Mouse (Mus musculus) heart, postnatal 0 days (tissue): Measurements from ENCODE around the gene Adgrg1. TPM values are rescaled to one million over a fixed set of nuclear protein-coding genes. Genes with fewer than 3 reads are reported as not detected.

Experiments used
- ATAC-seq: fragments of 200-750 bp; cut with Nextera tagmentation; 2 replicates; pipeline ENCODE4 v1.8.0; 2017; ENCODE audit warnings: low read depth, moderate number of reproducible peaks, moderate library complexity; ENCODE audit not compliant: insufficient read depth
- DNase-seq: peaks from one replicate; pipeline ENCODE4 v3.0.0-alpha.2; 2016; ENCODE audit warnings: low spot score
- H3K27ac ChIP-seq: fragments of 300-500 bp; sonication (generic); 2 replicates; pipeline ENCODE4 v1.5.1; 2014; ENCODE audit warnings: low read depth, mild to moderate bottlenecking
- H3K27me3 ChIP-seq: fragments of 300-500 bp; sonication (generic); 2 replicates; pipeline ENCODE4 v1.6.1; 2014; ENCODE audit warnings: low read length, mixed read lengths; ENCODE audit not compliant: control insufficient read depth, insufficient read depth
- H3K36me3 ChIP-seq: fragments of 300-500 bp; sonication (generic); replicated peaks from 2 replicates; pipeline ENCODE4 v1.6.1; 2014; ENCODE audit warnings: low read length, mixed read lengths; ENCODE audit not compliant: control insufficient read depth, insufficient read depth
- H3K4me1 ChIP-seq: fragments of 300-500 bp; sonication (generic); 2 replicates; pipeline ENCODE4 v1.6.1; 2014; ENCODE audit warnings: antibody characterized with exemption; ENCODE audit not compliant: control insufficient read depth, insufficient read depth
- H3K4me2 ChIP-seq: fragments of 300-500 bp; sonication (generic); 2 replicates; pipeline ENCODE4 v1.6.1; 2014; ENCODE audit warnings: low read depth, mild to moderate bottlenecking, low read length, moderate library complexity
- H3K4me3 ChIP-seq: fragments of 300-500 bp; sonication (generic); 2 replicates; pipeline ENCODE4 v1.5.1; 2014; ENCODE audit warnings: low read depth, low read length
- H3K9ac ChIP-seq: fragments of 300-500 bp; sonication (generic); replicated peaks from 2 replicates; pipeline ENCODE4 v1.6.1; 2014; ENCODE audit warnings: low read depth, low read length, mixed read lengths
- H3K9me3 ChIP-seq: fragments of 300-500 bp; sonication (generic); replicated peaks from 2 replicates; pipeline ENCODE4 v1.6.1; 2016; ENCODE audit warnings: low read length; ENCODE audit not compliant: control insufficient read depth
- CTCF ChIP-seq: IDR thresholded peaks from 2 replicates; pipeline ENCODE4 v1.5.1; 2016; ENCODE audit warnings: antibody characterized with exemption, control low read depth, low read depth
- EP300 ChIP-seq: IDR thresholded peaks from 2 replicates; pipeline ENCODE4 v1.6.1; 2016; ENCODE audit warnings: antibody characterized with exemption, low read depth
- WGBS: fragments of 180-500 bp; shearing (Covaris S2); extraction: QIAGEN DNeasy Blood & Tissue Kit; methylation state at CpG from one replicate; pipeline ENCODE4 v1.1.7; 2014; 5-methylcytosine and 5-hydroxymethylcytosine counted together
- polyA plus RNA-seq: library from polyadenylated mRNA; unstranded; fragments of >200 nt; fragmentation: Nextera tagmentation; extraction: Ambion mirVana; gene quantifications from 2 replicates; pipeline ENCODE4 v1.2.1, GENCODE M21; 2015
- total RNA-seq: library from RNA; depleted of rRNA; stranded (reverse); fragments of >200 nt; gene quantifications from 2 replicates; pipeline ENCODE4 v1.2.3, GENCODE M21; 2014; ENCODE audit warnings: low replicate concordance

Adgrg1 gene
- total and polyA plus RNA-seq, 2 experiments from 2014 or later: 6.6 to 19.2 TPM

DNA sequence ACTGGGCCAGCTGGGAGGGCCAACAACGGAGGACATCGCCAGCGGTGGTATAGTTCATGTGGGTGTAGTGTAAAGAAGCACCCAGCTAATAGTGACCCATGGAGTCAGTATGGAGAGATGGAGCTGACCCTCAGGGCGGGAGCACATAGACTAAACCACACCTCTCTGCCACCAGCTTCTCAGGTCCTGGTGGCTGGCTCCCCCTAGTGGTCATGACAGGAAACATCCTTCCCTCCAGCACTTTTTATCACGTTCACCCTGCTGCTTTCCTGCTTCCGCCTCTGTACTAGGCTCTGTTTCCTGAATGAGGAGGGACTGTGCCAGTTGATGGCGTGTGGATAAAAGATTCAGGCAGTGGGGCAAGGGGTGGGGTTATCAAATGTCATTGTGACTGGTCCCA, 27.1 kb downstream of the Adgrg1 start:
- Histone ChIP-seq H3K27me3 (no peaks in the 10 kb centered on the region), H3K9ac (no peak overlapping the region), H3K36me3 (no peaks in the 10 kb centered on the region), H3K27ac (peak overlapping the region; percentile 67), H3K4me3 (no peak overlapping the region), H3K4me2 (peak overlapping the region; percentile 2; the same call in 1 of the 2 replicates), H3K4me1 (peaks cover 25% of the 10 kb centered on the region), H3K9me3 (no peaks in the 10 kb centered on the region)
- peak; percentile 70 for ATAC-seq
- 8% methylated on average over 7 of the region's 7 CpGs for WGBS
- DNase-seq: peak; percentile 93
- TF ChIP-seq CTCF: peak; percentile 99
- peak; percentile 89 for TF ChIP-seq EP300

DNA sequence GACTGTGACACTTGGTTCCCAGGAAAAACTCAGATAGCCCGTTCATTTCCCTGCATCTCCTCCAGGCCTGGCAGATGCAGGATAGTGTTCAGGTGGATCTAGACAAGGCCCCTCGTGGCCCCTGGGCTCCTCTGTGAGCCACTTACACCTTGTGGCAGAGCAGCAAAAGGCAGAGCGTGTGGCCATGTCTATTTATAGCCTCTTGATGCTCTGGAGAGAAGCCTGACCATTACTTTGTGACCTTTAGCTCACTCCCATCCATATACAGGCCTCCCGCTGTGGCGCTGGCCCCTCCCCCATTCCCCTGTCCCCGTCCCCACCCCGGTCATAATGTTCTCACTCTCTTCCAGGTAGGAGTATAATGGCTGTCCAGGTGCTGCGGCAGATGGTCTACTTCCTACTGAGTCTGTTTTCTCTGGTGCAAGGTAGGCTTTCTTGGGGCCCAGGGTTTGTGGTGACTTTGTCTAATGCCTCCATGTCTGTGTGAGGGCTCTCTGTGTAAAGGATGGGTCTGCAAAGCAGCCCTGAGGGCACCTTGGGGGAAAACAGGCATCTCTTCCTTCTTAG, 27.6 kb downstream of the Adgrg1 start:
- no peaks in the 10 kb centered on the region for H3K9me3 ChIP-seq
- no peaks in the 10 kb centered on the region for H3K36me3 ChIP-seq
- H3K4me3 ChIP-seq: no peak overlapping the region
- H3K9ac ChIP-seq: no peak overlapping the region
- peak overlapping the region; percentile 2; the same call in 1 of the 2 replicates for H3K4me2 ChIP-seq
- H3K27me3 ChIP-seq: no peaks in the 10 kb centered on the region
- no peak for TF ChIP-seq CTCF
- no peak for TF ChIP-seq EP300
- H3K4me1 ChIP-seq: peaks cover 25% of the 10 kb centered on the region
- DNase-seq (peak; percentile 66), ATAC-seq (peak; percentile 66)
- 24% methylated on average over 8 of the region's 8 CpGs for WGBS
- H3K27ac ChIP-seq: peak overlapping the region; percentile 67

DNA sequence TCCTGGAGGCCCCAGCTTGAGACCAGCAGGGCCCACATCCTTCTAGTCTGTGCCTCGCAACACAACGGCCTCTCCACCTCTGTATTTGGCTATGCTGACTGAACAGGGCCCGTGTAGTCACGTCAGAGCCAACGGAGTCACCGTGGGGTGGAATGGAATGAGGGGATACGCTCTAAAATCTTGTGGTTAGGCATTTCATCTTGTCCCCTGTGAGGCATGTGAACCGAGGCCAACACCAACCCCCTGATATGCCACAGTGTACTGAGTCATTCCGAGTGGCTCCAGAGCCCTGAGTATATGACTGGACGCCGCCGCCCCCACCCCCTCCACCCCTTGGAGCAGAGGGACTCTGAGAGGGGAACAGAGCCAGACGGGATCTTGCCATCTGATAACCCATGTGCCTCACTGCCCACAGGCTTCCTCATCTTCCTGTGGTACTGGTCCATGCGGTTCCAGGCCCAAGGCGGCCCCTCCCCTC, 37.9 kb downstream of the Adgrg1 start:
- Histone ChIP-seq H3K4me1 (no peaks in the 10 kb centered on the region), H3K4me3 (no peak overlapping the region), H3K27me3 (no peaks in the 10 kb centered on the region), H3K27ac (no peak overlapping the region), H3K4me2 (no peak overlapping the region), H3K9ac (no peak overlapping the region), H3K36me3 (0 out of 2 replicates have a peak, but pooled peaks cover 4% of the 10 kb centered on the region), H3K9me3 (no peaks in the 10 kb centered on the region)
- ATAC-seq (no peak), DNase-seq (no peak)
- TF ChIP-seq EP300 (no peak), CTCF (no peak)
- WGBS: 73% methylated on average over 15 of the region's 15 CpGs

DNA sequence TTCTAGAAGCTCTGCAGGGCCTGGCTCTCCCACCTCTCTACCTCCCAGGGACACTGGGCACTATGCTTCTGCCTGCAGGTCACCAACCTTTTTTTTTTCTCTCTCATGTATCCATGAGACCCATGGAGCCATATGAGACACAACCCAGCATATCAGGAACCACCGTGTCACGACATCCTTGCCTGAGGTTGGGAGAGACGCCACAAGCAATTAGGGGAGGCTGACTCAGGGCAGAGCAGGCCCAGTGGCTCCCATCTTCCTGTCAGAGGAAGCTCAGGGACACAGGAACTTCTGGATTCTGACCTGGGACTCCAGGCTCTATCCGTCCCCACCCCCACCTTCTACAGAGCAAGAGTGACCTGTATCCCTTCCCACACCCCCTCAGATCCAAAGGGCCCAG, 41.3 kb downstream of the Adgrg1 start:
- no peak overlapping the region for H3K27ac ChIP-seq
- H3K9me3 ChIP-seq: no peaks in the 10 kb centered on the region
- no peak overlapping the region for H3K4me3 ChIP-seq
- H3K36me3 ChIP-seq: 0 out of 2 replicates have a peak, but pooled peaks cover 2% of the 10 kb centered on the region
- DNase-seq: no peak
- 0 out of 2 replicates have a peak, but pooled peaks cover 4% of the 10 kb centered on the region for H3K4me1 ChIP-seq
- no peak overlapping the region for H3K9ac ChIP-seq
- ATAC-seq: no peak
- H3K27me3 ChIP-seq: no peaks in the 10 kb centered on the region
- H3K4me2 ChIP-seq: no peak overlapping the region
- WGBS: 53% methylated on average over 4 of the region's 4 CpGs
- TF ChIP-seq CTCF (no peak), EP300 (no peak)

DNA sequence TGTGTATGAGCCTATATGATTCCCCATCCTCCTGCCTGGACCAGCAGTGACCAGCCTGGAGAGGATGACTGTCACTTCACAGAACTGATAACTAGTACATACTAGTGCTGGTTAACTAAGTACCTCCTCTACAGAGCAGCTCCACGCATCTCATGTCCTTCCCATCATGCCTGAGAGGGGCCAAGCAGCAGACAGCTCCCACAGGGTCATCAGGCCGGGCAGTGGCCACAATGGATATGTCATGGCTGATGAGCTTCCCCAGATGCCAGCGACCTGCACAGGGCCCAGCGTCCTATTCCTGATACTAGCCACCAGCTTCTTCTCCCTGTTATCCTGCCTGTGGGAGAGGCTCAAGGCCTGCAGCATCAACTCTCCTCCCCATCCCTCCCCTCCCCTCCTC, 42.1 kb downstream of the Adgrg1 start:
- Histone ChIP-seq H3K4me3 (no peak overlapping the region), H3K36me3 (no peaks in the 10 kb centered on the region), H3K4me1 (0 out of 2 replicates have a peak, but pooled peaks cover 4% of the 10 kb centered on the region), H3K27me3 (no peaks in the 10 kb centered on the region), H3K27ac (no peak overlapping the region), H3K4me2 (no peak overlapping the region), H3K9ac (no peak overlapping the region), H3K9me3 (no peaks in the 10 kb centered on the region)
- no peak for DNase-seq
- whole genome bisulfite sequencing: 51% methylated on average over 4 of the region's 4 CpGs
- no peak for ATAC-seq
- no peak for TF ChIP-seq CTCF
- TF ChIP-seq EP300: no peak

DNA sequence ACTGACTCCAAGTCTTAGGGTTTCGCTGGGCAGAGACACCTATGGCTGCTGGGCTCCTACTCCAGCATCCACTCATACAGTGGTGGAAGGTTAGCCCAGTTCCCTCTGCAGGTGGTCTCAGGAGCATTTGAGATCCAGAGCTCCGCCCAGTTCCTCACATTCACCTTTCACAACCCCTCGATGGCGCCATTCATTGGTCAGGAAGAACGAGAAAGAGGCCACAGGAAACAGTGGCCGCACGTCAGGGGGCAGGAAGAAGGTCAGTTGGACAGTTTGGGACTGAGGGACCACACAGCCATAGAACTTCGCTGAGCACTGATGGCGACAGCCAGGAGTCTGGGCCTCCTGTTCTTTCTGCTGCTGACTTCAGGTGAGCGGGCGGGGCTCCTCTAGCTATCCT, 42.9 kb downstream of the Adgrg1 start, which contains the start of gene Adgrg3:
Gene Adgrg3 (plus strand): TSS at position 242 of the 400 bp plus-strand sequence.
- 67% methylated on average over 11 of the region's 11 CpGs for WGBS
- TF ChIP-seq EP300: no peak
- no peak for ATAC-seq

More for the DNA sequence above, 42.9 kb downstream of the Adgrg1 start, which contains the start of gene Adgrg3:
- 0 out of 2 replicates have a peak, but pooled peaks cover 4% of the 10 kb centered on the region for H3K4me1 ChIP-seq
- no peak within 1 kb of the TSS for H3K9ac ChIP-seq
- no peaks in the 10 kb centered on the region for H3K9me3 ChIP-seq
- H3K4me3 ChIP-seq: no peak within 1 kb of the TSS
- H3K4me2 ChIP-seq: no peak within 1 kb of the TSS
- DNase-seq: no peak
- no peaks in the 10 kb centered on the region for H3K27me3 ChIP-seq
- no peak within 1 kb of the TSS for H3K27ac ChIP-seq
- no peaks in the 10 kb centered on the region for H3K36me3 ChIP-seq
